Mouse (Mus musculus) MEL (cell line): ENCODE measurements around the gene Ptma.

Experiments used
- CHD2 ChIP-seq: IDR thresholded peaks from 2 replicates; pipeline ENCODE4 v1.6.1; 2011; ENCODE audit warnings: low read length, improper control_type of control experiment
- CTCF ChIP-seq, 3 experiments: IDR thresholded peaks in 2 of 3; conservative IDR thresholded peaks in 1 of 3; 2 replicates each; pipeline ENCODE4 v1.5.1; 2011 to 2012; ENCODE audit warnings: low read length in 3 of 3, low read depth in 2 of 3, mild to moderate bottlenecking in 2 of 3, improper control_type of control experiment in 1 of 3, inconsistent platforms in 1 of 3, mixed read lengths in 1 of 3, moderate library complexity in 1 of 3; ENCODE audit not compliant: control insufficient read depth in 1 of 3, insufficient read depth in 1 of 3, poor library complexity in 1 of 3, severe bottlenecking in 1 of 3
- E2F4 ChIP-seq: IDR thresholded peaks from 2 replicates; pipeline ENCODE4 v1.6.1; 2011; ENCODE audit warnings: low read depth, low read length, improper control_type of control experiment, borderline replicate concordance
- ETS1 ChIP-seq: IDR thresholded peaks from 2 replicates; pipeline ENCODE4 v1.6.1; 2012; ENCODE audit warnings: low read depth, mild to moderate bottlenecking, inconsistent platforms, low read length, improper control_type of control experiment, moderate library complexity
- MAX ChIP-seq: IDR thresholded peaks from 2 replicates; pipeline ENCODE4 v1.6.1; 2011; ENCODE audit warnings: low read length, improper control_type of control experiment
- MAZ ChIP-seq: IDR thresholded peaks from 2 replicates; pipeline ENCODE4 v1.6.1; 2012; ENCODE audit warnings: low read depth, mild to moderate bottlenecking, inconsistent platforms, low read length, improper control_type of control experiment
- NELFE ChIP-seq: IDR thresholded peaks from 2 replicates; pipeline ENCODE4 v1.6.1; 2011; ENCODE audit warnings: low read depth, low read length, improper control_type of control experiment
- POLR2A ChIP-seq, 2 experiments: IDR thresholded peaks; 2 replicates each; pipeline ENCODE4 v1.6.1; 2011 to 2012; ENCODE audit warnings: low read length in 2 of 2, mild to moderate bottlenecking in 2 of 2, control low read depth in 1 of 2, improper control_type of control experiment in 1 of 2, low read depth in 1 of 2, moderate library complexity in 1 of 2; ENCODE audit not compliant: control insufficient read depth in 1 of 2, insufficient read depth in 1 of 2, poor library complexity in 1 of 2
- POLR2AphosphoS5 ChIP-seq: IDR thresholded peaks from 2 replicates; pipeline ENCODE4 v1.6.1; 2012; ENCODE audit warnings: low read depth, borderline replicate concordance, mild to moderate bottlenecking, inconsistent platforms, low read length, moderate library complexity, mixed read lengths
- TBP ChIP-seq: IDR thresholded peaks from 2 replicates; pipeline ENCODE4 v1.8.0; 2011; ENCODE audit warnings: low read depth, low read length, improper control_type of control experiment
- USF1 ChIP-seq: IDR thresholded peaks from 2 replicates; pipeline ENCODE4 v1.6.1; 2014; ENCODE audit warnings: low read depth, mild to moderate bottlenecking, inconsistent platforms, low read length, improper control_type of control experiment, moderate library complexity
- ZC3H11A ChIP-seq: IDR thresholded peaks from 2 replicates; pipeline ENCODE4 v1.6.1; 2012; ENCODE audit warnings: low read depth, mild to moderate bottlenecking, inconsistent platforms, low read length, improper control_type of control experiment
- ZMIZ1 ChIP-seq: IDR thresholded peaks from 2 replicates; pipeline ENCODE4 v1.6.1; 2012; ENCODE audit warnings: low read depth, mild to moderate bottlenecking, inconsistent platforms, low read length, improper control_type of control experiment, moderate library complexity

DNA sequence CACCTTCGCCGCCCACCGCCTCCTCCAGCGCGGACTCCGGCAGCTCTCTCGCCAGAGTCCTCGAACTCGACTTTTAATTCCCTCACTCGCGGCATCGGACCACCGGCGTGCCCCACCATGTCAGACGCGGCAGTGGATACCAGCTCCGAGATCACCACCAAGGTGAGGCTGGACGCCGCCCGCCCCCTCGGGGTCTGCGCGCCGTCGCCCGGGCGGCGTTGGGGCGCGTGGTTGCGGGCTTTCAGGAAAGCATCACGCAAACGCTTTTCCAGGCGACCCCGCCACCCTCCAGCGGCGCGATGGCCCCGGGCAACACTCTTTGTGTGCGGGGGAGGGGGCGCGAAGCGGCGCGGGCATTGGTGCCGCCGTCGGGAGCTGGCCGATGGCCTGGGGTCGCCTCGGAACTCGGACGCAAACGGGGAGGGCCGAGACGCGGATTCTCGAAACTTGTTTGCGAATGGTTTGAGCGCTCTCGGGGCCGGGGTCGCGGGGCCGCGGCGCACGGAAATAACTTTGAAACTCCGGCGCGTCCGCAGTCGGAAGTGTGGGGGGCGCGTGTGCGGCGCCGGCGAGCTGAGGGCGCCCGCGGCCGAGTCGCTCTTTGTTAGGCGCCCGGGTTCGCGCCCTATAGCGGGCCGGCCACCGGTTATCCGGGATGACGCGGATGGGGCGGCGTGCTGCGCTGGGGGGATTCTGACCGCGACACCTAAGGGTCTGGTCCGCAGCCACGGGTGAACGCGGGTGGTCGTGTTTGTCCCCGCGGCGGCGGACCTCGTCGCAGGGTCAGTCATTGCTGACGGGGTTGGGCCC, 468 bp downstream of the Ptma start:
- TF ChIP-seq ZMIZ1 = peak; percentile 7; the same call in 1 of the 2 replicates
- peak; percentile 69 to 97; a peak in 3 of 4 replicates for TF ChIP-seq POLR2A (IDR thresholded peaks at IDR 0.05; ENCODE audit: control insufficient read depth in 1 of 2, insufficient read depth in 1 of 2, low read depth in 1 of 2, low read length in 2 of 2, poor library complexity in 1 of 2)
- no peak for TF ChIP-seq CTCF (IDR thresholded peaks at IDR 0.05 in 2 of 3, conservative IDR thresholded peaks at IDR 0.05 in 1 of 3; ENCODE audit: control insufficient read depth in 1 of 3, insufficient read depth in 1 of 3, low read depth in 2 of 3, low read length in 3 of 3, poor library complexity in 1 of 3, severe bottlenecking in 1 of 3)
- peak; percentile 96 for TF ChIP-seq NELFE
- no peak for TF ChIP-seq USF1
- TF ChIP-seq MAX = no peak
- TF ChIP-seq CHD2 = no peak
- TF ChIP-seq POLR2AphosphoS5 = no peak
- TF ChIP-seq MAZ = no peak
- TF ChIP-seq ETS1 = no peak
- TF ChIP-seq TBP = no peak
- TF ChIP-seq E2F4 = no peak
- no peak for TF ChIP-seq ZC3H11A
